Mouse (Mus musculus): ENCODE measurements at regions not wholly inside any gene's neighbourhood (a gene's known extent, or its start where the extent isn't known, plus 50 kb on each side); places are given as distances from the start of the nearest gene placed in this dataset.

GRCm38 (mm10) chr7:145071996-145072790 is 132.5 kb upstream of the Ccnd1 start:
- no peak for TF ChIP-seq CTCF (IDR thresholded peaks at IDR 0.05; ENCODE audit: low read depth)
- TF ChIP-seq EP300 (optimal IDR thresholded peaks at IDR 0.05), result no peak

Data from stomach, postnatal 0 days (tissue).